Mouse (Mus musculus): ENCODE data around the gene Ube4b. TPM values are rescaled to one million over a fixed set of nuclear protein-coding genes. Genes with fewer than 3 reads are reported as not detected.
A peak's percentile ranks its signal among the peaks of the same experiment; 100 is the strongest.

The Ube4b gene
- total RNA-seq, 2 experiments from 2014 or later = 89.1 to 92.6 TPM

DNA sequence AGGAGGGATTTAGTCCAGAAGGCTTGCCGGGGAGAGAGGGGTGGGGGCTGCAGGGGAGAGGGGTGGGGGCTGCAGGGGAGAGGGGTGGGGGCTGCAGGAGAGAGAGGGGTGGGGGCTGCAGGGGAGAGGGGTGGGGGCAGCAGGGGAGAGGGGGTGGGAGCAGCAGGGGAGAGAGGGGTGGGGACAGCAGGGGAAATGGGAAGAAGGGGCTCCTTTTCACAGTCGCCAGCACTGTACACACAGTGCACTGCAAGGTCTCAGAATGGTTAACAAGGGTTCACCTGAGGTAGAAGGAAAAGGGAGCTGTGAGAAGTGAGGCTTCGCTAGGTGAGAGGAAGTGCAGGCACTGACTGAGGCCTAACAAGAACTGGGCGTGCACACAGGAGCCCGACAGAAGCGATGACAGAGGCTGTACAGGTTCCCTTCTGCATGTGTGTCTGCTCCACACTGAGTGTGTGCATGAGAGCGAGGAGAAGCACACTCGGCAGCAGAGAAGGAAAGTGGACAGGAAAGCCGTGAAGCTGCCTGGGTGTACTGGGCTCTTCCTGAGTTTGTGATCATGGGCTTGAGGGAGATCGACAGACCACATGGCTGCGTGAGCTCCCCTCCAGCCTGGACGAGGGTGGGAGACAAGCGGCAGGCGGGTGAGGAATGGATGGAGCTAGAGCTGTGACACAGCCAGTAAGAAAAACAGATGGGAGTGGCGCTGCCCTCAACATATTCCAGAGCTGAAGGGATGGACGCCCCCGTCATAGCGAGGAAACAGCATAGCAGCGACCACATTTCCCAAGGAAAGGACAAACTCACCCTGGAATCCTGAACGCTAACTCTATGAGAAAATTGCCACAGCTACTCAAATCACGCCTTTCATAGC lies 29.9 kb downstream of the Ube4b start:
- DNase-seq (ENCODE audit: low spot score in 2 of 2) = no peak

DNA sequence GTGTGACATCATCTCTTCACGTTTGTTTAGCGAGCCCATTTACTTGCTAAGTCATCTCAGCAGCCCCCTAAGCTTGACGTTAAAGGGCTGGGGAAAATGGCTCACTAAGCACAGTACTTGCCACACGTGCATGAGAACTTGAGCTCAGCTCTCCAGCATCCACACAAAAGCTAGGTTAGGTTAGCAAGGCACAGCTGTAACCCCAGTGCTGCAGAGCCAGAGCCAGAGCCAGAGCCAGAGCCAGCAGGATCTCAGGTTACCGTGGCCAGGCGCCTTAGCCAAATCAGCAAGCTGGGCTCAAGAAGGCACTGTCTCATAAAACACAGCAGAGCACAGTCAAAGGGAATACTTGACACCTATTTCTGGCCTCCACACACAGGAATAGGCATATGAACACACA lies 31.0 kb downstream of the Ube4b start:
- DNase-seq (ENCODE audit: low spot score in 2 of 2) = no peak

DNA sequence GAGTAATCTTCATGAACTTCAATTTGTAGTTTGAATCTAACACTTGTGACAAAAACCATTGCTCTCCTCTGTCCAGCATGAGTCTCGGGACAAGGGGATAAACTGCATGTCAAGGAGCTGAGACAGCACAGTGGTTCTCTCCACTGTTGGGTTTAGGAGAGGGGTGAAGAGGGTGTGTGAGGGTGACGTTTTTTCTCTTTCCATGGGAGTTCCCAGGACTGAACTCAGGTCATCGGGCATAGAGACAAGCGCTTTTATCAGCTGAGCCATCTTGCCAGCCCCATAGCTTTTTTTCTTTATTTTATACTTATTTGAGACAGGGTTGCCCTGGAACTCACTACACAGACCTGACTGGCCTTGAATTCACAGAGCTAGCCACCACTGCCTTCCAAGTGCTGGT lies 32.3 kb downstream of the Ube4b start:
- DNase-seq (ENCODE audit: low spot score in 2 of 2) = no peak

DNA sequence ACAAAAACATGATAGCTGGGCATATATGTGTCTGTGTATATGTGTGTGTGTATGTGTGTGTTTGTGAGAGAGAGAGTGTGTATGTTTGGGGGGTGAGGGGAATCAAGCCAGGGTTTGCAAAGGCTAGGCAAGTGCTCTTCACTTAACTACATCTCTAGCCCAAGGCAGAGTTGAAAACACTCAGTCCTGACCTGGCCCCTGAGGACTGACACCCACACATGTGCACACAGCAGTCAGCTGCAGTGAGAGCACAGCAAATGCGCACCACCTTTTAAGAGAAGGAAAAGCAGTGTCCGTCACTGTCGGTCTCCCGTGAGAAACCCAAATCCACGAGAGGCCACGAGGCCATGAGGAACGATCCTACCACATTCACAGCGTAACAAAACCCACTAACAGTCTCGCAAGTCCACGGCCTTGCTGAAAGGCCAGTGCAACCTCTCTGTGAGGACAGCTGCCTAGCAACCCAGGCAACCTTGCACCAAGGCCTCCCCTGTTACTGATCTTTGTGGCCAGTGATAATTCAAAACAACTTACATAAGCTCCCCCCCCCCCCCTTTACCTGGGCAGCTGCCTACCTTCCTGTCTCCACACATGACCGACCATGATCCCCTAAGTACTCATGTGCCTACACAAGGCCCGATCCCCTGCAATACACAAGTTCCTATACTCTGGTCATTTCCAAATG lies 33.1 kb downstream of the Ube4b start:
- peak in 1 of 2 experiments; percentile 27 for DNase-seq (ENCODE audit: low spot score in 2 of 2)

DNA sequence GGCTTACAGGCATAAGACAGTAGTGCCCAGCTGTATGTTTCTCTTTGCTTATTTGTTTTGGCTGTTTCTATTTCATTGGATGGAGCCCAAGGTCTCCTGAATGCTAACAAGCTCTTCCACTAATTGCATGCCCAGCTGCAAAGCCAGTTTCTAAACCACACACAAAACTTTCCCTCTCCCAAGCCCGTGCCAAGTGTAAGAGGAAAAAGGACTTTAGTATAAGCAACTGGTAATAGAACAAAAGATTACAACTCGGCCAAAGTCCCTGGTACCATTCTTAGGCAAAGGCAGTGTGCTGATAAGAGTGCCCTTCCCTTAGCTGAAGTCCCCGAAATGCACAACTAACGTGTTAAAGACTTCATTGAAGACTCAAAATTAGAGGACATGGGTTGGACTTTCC lies 34.2 kb downstream of the Ube4b start:
- DNase-seq (ENCODE audit: low spot score in 2 of 2) = no peak

DNA sequence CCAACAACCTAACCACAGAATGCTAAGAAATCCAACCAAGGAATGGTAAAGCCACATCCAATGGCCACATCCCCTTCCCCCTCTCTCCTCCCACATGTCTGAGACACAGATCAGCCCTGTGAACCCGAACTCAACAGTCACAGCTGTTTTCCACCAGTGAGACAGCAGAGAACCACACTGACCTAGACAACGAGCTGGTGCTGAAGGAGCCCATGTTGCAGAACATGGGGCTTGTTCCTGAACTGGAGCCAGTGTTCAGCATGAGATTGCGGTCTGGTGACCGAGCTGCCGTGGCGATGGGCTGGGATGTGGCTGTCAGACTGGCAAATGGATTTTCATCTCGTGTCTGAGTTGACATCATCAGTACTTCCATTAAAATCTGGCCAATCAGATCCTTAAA lies 45.5 kb downstream of the Ube4b start:
- DNase-seq (ENCODE audit: low spot score in 2 of 2) = no peak

DNA sequence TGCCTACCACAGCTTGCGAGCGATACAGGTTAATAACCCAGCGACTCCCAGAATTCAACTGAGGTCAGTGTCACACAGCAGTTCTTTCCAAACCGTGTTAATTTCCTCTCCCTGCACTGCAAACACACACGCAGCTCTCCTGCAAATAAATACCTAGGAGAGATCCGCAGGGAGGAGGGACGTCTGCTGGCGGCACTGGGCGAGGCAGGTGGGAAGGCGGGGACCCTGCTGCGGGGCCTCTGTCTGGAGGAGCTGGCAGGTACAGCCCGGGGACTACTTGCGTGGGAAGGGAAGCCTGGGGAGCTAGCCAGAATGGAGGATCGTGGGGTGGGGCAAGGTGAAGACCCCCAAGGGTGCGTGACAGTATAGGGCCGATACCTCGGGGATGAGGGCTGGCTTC lies 46.7 kb downstream of the Ube4b start:
- DNase-seq (ENCODE audit: low spot score in 2 of 2) = no peak

DNA sequence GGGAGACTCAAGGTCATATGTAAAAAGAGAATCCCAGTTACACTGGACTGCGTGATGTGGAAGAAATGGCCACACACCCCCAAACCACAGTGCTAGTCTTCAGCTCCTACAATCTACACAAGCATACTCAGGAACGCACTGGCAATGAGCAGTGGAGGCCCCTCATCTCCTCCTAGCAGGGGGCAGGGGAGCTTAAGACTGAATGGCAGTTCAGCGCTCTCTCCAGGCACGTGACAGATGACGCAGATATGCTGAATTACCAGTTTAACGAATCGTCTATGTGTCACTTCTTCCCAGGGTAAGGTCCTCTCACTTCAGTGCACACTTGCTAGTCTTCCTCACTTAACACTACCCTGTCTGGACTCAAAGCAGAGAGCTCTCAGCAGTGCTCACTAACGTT lies 47.7 kb downstream of the Ube4b start:
- DNase-seq (ENCODE audit: low spot score in 2 of 2) = no peak

DNA sequence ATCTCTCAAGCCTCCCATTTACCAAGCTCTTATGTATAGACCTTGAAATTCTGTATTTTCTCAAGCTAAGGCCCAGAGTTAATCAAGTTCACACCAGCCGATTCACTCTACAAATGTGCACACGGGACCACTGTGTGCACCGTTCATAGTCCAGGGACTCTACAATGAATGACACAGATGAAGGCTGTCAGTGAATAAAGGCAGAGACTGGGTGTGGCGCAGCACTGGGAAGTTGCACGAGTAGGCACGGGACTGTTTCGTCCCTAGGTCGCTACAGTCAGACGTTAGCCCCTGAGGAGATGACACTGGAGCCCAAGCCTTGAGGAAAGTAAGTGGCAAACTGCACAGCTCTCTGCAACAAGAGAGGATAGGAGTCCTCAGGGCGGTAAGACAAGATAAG lies 50.5 kb downstream of the Ube4b start:
- DNase-seq (ENCODE audit: low spot score in 2 of 2) = no peak

DNA sequence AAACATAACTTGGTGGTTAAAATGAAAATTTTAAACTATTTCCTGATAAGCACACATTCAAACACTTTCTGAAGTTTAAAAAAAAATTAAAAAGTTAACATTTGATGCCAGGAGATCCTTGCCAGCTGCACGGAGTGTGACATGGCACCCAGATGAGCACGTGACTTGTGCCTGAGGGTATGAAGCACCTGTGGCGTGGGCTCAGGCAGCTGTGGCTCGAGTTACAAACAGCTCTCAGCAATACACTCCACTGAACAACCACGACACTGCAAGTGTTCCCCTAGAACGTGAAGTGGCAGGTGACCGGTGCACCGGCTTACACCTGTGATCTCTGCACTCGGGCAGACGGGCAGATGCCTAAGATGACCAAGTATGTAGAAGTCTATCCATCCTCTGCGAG lies 51.9 kb downstream of the Ube4b start:
- no peak for DNase-seq (ENCODE audit: low spot score in 2 of 2)

DNA sequence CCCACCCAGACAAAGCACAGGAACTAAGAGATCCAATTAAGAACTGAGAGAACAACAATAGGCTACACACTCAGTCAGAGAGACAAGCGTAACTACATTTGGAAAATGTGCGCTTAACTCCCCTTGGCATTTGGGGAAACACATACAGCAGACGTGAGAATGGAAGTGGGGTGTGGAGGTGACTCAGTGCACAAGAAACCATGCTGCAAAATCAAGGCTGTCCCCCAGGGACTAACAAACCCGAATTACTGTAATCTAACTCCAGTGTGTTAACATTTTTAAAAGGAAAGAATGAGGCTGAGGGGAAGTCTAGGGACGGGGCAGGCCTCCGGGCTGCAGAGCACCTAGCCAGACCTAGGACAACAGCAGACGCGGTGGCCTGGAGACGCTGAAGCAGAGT lies 52.6 kb downstream of the Ube4b start:
- DNase-seq (ENCODE audit: low spot score in 2 of 2) = no peak

DNA sequence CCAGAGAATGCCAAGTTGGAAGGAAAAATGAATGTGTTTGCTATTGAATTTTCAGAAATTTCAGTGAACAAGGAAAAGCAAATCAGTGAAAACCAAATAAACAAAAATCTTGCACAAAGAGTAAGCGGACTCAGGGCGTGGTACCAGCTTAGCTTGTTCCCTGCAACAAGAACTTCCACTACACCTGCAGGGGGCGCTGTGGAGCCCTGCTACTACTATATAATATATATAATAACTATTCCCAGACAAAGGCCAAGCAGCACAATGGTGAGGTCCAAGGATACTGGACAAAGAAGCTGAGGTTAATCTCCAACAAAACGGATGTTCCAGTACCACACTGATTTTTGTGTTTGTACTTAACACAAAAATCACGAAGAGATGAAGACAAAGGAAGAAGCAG lies 53.1 kb downstream of the Ube4b start:
- DNase-seq (ENCODE audit: low spot score in 2 of 2) = no peak

DNA sequence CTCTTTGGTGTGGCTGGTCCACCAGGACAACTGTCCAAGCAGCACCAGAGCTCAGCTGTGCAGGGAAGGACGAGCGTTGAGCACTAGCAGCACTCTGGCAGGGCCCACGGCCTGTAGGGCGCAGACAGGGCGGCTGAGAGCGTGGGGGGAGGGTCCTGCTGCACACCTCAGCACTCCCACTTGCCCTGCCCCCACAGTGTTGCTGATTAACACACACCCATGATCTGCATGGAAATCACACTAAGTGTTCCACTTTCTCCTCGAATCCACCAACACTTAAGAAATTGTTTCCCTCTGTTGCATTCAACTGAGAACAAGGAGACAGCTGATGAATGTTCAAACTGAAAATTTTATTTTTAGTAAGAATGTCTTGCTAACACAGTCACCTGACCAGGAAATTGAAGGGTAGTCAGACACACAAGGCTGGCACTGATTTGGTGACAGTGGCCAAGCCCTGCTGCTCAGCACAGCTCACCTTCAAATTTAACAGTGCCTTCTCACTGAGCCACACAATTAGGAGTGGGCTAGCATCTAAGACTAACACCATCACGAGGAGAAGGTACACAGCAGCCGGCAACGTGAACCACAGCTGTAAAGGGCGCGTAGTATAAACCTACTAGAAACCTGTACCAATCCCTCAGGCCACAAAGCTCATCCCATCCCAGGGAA lies 60.7 kb downstream of the Ube4b start:
- no peak for DNase-seq (ENCODE audit: low spot score in 2 of 2)

DNA sequence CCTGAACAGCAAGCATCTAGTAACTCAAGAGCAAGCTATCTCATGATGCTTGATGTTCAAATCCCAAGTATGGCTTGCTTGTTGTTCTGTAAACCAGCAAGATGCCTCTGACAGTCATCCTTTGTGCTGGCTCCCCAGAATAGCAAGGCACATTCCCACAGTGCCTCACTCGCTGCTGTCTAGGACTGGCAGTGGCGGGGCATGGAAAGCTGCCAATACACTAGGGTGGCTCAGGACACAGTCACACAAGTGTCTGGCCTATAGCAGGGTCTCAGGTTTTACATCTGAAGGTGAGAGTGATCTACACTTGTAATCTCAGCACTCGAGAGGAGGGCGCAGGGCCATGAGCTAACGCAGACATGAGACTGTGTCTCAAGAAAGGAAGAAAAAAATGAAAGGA lies 61.7 kb downstream of the Ube4b start:
- no peak for DNase-seq (ENCODE audit: low spot score in 2 of 2)

DNA sequence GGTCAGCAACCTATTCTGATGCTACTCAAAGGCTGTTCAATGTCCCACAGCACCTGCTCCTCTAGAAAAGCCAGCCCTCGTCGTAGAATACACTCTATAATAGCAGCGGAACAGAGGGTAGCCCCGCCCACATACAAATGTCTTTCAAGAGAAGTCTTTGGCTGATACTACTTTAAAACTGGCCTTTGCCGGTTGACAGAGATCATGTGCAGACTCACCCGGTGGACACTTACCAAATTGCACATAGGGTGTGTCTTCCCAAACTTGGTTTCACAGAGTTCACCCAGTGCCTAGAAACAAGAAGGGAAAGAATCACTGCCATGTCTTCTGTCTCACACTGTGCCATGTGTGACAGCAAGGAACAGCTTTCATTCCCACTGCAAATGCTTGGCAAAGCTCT lies 65.5 kb downstream of the Ube4b start:
- no peak for DNase-seq (ENCODE audit: low spot score in 2 of 2)

DNA sequence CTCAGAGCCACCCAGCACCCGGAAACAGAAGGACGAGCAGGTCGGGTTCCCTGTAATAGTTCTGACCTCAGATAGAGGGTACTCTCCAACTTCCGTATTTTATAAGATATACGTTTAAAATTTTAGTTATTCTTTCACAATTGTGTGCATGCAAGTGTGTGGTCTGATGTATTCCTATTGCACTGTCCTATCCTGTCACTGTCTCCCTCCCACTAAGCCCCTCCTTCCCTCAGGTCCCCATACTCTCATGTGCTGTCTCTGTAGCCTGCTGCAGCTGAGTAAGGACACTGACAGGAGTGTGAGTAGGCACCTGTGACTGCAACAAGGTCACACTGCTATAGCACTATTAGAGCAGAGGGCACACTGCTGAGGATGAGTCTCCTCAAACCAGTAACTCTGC lies 65.9 kb downstream of the Ube4b start:
- no peak for DNase-seq (ENCODE audit: low spot score in 2 of 2)

DNA sequence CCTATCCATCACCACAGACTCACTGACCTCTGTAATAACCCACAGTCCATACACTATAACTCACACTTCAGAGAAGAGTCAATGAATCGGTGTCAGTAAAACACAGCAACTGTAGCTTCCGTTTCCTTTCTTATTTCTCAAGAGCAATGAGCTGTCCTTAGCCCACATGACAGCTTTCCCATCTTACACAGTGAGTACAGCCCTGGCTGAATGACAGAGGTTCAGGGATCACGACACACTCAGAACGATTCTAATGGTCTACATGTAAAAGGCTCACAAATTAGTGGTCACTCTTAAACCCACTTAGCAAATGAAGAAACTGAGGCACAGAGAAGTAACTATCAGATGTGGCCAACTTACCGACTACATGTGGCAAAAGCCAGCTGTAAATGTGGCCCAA lies 68.6 kb downstream of the Ube4b start:
- DNase-seq (ENCODE audit: low spot score in 2 of 2) = no peak

DNA sequence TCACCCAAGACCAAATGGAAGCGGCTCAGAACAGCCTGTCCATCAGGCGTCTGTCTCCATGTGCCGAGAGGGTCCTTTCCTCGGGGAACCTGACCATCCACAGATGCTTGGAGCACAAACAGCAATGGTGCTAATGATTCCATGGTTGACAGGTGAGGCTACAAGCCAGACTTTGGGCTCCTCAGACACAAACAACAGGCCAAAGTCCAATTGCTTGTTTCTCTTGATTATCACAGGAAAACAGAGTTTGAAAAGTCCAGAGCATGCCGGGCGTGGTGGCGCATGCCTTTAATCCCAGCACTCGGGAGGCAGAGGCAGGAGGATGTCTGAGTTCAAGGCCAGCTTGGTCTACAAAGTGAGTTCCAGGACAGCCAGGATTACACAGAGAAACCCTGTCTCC lies 71.9 kb downstream of the Ube4b start:
- DNase-seq (ENCODE audit: low spot score in 2 of 2) = no peak

DNA sequence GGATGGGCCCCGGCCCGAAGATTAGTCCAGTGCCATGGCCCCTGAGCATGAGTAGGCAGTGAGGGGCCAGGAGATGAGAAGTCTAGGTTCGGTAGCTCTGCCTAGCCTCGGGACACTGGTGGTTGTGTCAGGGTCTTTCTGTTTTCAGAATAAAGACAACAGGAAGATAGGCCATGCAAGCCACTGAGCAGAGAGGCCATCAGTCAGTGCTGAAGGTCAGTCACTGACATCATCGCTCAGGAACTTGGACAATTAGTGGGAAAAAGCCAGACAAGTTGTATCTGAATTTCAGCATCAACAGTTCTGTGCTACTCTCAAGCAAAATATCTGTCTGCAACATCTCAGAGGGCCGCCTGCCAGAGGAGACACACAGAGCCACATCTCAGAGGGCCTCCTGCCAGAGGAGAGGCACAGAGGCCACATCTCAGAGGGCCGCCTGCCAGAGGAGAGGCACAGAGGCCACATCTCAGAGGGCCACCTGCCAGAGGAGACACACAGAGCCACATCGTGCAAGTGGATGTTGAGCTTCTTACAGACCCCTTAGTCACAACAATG lies 74.9 kb downstream of the Ube4b start:
- no peak for DNase-seq (ENCODE audit: low spot score in 2 of 2)

DNA sequence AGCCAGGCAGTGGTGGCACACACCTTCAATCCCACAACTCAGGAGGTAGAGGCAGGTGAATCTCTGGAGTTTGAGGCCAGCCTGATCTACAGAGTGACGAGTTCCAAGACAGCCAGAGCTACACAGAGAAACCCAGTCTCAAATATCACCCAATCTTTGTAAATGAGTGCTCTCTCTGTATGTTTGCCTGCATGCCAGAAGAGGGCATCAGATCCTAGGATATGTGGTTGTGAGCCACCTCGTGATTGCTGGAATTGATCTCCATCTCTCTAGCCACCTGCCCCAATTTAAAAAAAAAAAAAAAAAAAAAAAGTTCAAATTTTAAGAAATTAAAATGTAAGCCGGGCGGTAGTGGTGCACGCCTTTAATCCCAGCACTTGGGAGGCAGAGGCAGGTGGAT lies 77.6 kb downstream of the Ube4b start:
- DNase-seq (ENCODE audit: low spot score in 2 of 2) = no peak

DNA sequence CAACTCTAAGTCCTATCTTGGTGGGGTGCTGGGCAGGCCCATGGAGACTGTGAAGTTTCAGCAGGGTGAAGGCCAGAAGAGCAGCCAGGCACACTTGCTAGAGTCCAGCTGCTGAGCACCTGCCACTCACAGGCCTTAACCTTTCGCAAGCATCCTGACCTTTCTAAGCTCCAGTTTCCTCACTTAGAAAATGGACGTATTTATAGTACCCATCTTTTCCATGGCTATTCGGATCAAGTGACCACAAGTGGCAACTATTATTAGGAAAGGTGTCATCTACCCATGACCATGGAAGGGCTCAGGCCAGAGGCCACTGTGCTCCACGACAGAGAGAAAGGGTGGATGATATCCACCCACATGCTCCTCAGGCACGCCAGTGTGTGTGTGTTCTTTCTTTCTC lies 80.7 kb downstream of the Ube4b start:
- DNase-seq (ENCODE audit: low spot score in 2 of 2) = no peak

DNA sequence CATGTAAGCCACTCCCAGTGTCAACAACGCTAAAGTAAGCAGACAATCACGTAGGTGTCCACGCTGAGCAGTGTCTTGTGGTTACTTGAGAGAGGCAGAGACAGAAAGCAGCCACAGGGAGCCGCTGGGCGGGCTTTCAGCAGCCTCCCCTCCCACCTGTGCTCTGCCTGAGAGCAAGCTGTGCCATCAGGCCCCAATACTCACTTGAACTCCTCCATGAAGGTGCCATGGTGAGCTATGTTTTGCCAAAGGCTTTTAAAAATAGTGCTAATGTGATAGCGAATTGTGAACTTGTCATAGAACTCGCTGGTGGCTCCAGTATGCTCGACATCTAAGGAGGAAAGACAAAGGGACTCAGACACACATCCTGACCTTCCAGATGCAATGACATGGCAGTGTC lies 82.2 kb downstream of the Ube4b start:
- no peak for DNase-seq (ENCODE audit: low spot score in 2 of 2)
